Mouse (Mus musculus) layer of hippocampus, adult 2 months (tissue): Measurements from ENCODE around the gene Gm21973. TPM values are rescaled to one million over a fixed set of nuclear protein-coding genes. Genes with fewer than 3 reads are reported as not detected.

Source experiments
- DNase-seq, 2 experiments: peaks; one replicate each; pipeline ENCODE4 v3.0.0; 2022; ENCODE audit warnings: low spot score in 2 of 2
- H3K27ac ChIP-seq: fragments of 200-600 bp; 2 replicates; pipeline ENCODE4 v1.8.1; 2022
- H3K4me3 ChIP-seq: fragments of 200-600 bp; 2 replicates; pipeline ENCODE4 v1.8.1; 2022; ENCODE audit warnings: mild to moderate bottlenecking
- CTCF ChIP-seq: fragments of 200-600 bp; conservative IDR thresholded peaks from 2 replicates; pipeline ENCODE4 v1.8.1; 2022; ENCODE audit warnings: antibody characterized with exemption, mild to moderate bottlenecking, moderate library complexity
- total RNA-seq, 2 experiments: library from RNA; stranded (reverse); gene quantifications; 2 replicates each; pipeline ENCODE4 v1.2.3; 2021

Gm21973 gene
- total RNA-seq, 2 experiments from 2014 or later, result not detected

DNA sequence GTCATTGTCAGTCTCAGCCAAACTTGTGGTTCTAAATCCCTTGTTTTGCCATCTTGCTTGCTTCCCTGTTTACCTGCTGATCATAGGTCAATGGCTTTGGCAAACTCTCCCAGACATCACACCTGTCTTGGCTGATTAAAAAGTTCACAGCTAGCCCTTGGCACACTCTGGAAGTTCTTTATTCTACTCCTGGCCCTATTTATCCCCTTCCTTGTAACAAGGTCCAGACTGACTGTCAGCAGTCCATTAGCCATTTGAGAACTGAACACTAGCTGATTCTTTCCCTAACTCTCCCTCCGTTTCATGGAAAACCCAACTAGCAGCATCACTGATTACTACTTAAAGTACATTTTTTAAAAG, 96.6 kb downstream of the Gm21973 start:
- no peak for TF ChIP-seq CTCF
- no peak overlapping the region for H3K4me3 ChIP-seq
- no peak overlapping the region for H3K27ac ChIP-seq
- no peak for DNase-seq

Other genes with a start within 250 kb of the Gm21973 start
- gene Prlr, start 148.1 kb upstream of the Gm21973 start, total RNA-seq, result 1 to 10 TPM; 3.5 to 4.3 TPM
- gene Agxt2, start 33.2 kb downstream of the Gm21973 start, total RNA-seq, result not detected
- gene Dnajc21, start 145.1 kb downstream of the Gm21973 start, total RNA-seq, result 10 to 100 TPM; 22.2 to 25.6 TPM
- 10 to 100 TPM; 18.7 to 20.7 TPM for gene Brix1, start 160.6 kb downstream of the Gm21973 start, total RNA-seq
- gene Rad1, start 160.6 kb downstream of the Gm21973 start, total RNA-seq, result 10 to 100 TPM; 11.5 to 14.1 TPM
- not detected for gene Ttc23l, start 233.3 kb downstream of the Gm21973 start, total RNA-seq